Mouse (Mus musculus): ENCODE measurements around the gene Tox2.

DNA sequence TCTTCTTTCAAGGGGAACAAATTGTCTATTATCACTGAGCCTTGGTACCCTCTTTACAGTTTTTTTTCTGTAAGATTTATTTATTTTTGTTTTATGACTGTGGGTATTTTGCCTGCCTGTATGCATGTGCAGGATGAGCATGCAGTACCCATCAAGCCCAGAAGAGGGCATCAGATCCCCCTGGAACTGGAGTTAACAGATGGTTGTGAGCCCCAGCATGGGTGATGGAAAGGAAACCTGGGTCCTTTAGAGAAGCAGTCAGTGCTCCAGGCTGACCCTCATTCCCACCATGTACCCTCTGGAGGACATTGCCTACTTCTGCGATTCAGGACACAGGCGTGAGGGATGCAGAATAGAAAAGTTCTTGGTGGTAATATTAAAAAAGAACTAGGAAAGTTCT is 4.4 kb downstream of the Tox2 start:
- TF ChIP-seq GATA1 (IDR thresholded peaks at IDR 0.05; ENCODE audit: borderline replicate concordance, low read length): no peak
- no peak for TF ChIP-seq FLI1 (IDR thresholded peaks at IDR 0.05; ENCODE audit: low read length)

Measured in megakaryocyte, embryonic 14.5 days (primary cell).